Mouse (Mus musculus) urinary bladder, postnatal 10 days (tissue): ENCODE results near the gene Smarcc2.

Source experiments
- DNase-seq: peaks from one replicate; pipeline ENCODE4 v3.0.0; 2022; ENCODE audit warnings: low spot score

Smarcc2 gene

GRCm38 (mm10) chr10:128458719-128459408 lies at the start of gene Smarcc2:
Smarcc2 (plus strand) TSS chr10:128459248.
- peak; percentile 68 for DNase-seq

DNA sequence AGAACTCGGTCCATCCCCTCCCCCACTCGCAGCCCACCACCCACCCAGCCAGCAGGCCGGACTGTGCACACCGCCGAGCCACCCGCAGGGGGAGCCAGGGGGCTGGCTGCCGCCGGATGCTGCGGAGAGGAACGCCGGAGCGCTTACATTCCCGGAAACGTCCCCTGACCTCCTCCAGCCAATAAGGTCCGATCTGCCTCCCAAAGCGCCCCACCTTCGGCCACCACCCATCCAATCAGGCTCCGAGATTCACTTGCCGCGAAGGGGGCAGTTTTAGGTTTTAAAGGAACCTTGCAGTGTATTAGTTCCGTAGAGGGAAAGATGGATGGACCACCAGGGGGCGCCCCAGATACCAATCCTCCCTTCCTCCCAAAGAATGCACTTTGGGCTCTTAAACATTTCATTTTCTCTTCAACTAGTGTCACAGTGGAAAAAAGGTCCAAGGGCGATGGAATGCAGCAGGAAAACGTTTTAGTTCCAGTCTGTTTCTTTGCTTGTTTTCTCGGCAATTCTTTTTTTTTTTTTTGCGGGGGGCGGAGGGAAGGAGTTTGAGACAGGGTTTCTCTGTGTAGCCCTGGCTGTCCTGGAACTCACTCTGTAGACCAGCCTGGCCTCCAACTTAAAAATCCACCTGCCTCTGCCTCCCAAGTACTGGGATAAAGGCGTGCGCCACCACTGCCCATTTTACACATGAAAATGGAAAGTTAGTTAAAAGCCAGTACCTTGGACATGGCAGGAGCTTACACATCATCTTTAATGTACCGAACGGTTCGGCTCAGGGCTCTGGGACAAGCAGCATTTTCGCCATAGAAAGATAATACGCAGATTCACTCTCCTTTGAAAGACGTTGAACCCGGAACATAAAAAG lies 49.1 kb upstream of the Smarcc2 start:
- peak; percentile 90 for DNase-seq

DNA sequence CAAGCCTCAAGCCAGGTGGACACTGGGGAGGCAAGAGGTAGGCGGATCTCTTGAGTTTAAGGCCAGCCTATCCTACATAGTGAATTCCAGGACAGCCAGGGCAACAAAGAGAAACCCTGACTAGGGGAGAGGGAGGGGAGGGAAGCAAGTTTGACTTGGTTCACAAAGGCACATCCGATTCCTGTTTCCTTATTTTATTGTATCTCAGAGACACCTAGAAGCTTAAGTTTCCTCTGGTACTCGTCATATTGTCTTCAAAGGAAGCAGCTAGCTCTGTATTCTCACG lies 48.5 kb upstream of the Smarcc2 start:
- DNase-seq, result no peak

GRCm38 (mm10) chr10:128411211-128412054 lies 47.6 kb upstream of the Smarcc2 start, which contains the start of the genes Nabp2 and Rnf41:
Nabp2 (minus strand) TSS chr10:128411492.
Rnf41 (plus strand) TSS chr10:128411657.
- DNase-seq, result peak; percentile 87

GRCm38 (mm10) chr10:128412055-128412381 lies 47.0 kb upstream of the Smarcc2 start:
- DNase-seq, result no peak

DNA sequence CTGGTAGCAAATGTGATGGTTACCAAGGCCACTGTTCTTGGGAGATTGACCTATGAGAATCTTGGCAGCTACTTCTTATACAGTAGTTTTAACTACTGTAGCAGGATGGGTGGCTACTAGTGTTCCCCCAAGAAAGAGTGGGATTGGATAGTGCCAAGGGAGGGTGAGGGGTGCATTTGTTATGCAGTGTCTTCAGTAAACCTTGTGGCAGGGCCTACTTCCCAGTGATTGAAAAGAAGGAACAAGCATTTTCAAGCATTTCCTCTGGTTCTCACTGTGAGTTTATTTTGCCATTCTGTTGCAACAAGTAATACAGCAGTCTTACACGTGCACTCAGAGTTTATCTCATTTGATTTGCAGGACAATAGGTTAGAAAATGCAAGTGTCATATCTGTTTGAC lies 46.5 kb upstream of the Smarcc2 start:
- DNase-seq, result no peak

DNA sequence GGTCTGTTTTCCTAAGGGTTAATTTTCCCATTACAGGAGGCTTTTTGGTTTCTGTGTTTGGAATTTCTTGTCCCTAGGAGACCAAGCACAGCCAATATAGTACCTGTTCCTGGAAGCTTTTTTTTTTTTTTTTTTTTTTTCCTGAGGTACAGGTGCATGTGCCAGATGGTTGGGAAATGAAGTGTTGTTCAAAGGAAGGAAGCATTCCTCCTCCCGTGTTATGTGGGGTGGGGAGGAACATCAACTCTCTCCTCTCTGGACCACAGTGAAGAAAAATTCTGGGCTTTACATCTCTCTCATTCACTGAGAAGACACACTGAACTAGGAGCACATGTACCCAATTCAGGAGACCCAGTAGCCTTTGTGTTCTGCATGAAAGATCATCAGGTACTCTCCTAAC lies 46.0 kb upstream of the Smarcc2 start:
- DNase-seq, result no peak

GRCm38 (mm10) chr10:128414848-128415247 lies 44.2 kb upstream of the Smarcc2 start:
- no peak for DNase-seq

GRCm38 (mm10) chr10:128422426-128422825 lies 36.6 kb upstream of the Smarcc2 start:
- DNase-seq, result no peak

DNA sequence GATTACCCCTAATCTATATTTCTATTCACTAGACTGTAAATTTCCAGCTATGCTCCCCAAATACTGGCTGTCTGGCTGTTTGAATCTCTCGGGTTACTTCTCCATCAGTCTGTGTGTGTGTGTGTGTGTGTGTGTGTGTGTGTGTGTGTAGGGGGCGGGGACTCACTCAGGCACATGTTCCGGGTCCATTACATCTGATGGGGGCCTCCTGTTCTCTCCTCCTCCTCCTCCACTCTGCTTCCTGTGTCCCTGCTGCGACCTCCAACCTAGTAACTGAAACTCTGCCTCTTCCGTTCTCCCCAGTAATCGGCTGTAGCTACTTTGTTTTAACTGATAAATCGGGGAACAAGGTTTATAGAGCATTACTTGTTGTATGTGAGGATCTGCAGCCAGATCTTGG lies 34.4 kb upstream of the Smarcc2 start:
- no peak for DNase-seq

- no peak for DNase-seq
These were observed 33.8 kb upstream of the Smarcc2 start for GRCm38 (mm10) chr10:128425260-128425659.

DNA sequence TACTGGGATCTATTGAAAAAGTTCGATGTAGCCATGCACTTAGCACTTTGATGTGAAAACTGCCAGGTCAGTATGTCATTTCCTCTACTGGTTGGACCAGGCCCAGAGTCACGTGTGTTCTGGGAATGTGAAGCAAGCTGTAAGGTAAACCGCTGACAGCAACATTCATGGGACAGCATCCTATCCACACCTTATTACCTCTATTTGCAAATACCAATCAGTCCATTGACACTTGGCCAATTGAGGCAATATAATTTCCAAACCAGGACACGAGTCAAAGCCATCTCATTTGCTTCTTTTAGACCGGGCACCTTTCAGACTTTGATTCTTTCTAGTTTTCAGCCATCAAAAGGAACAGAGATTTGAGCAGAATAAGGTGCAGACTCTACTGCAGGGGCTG lies 30.0 kb upstream of the Smarcc2 start:
- no peak for DNase-seq

DNA sequence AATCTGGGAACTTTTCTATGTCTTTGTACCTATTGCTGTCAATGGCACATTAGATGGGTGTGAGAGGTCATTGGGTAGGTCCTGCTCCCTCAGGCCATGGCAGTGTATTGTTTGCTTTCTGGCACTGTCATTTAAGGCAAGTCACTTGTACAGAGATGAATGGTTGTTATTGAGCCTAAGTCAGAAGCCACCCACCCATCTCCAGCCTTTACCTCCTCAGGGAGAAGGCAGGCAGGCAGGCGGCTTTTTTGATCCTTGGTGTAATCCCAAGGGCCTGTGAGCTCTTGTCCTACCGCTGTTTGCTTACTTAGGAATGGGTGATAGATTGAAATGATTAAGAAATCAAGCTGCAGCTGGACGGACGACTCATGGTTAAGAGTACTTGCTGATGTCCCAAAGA lies 29.6 kb upstream of the Smarcc2 start:
- DNase-seq, result no peak

- DNase-seq, result no peak
These were observed 25.6 kb upstream of the Smarcc2 start for GRCm38 (mm10) chr10:128433417-128433816.

- no peak for DNase-seq
These were observed 24.4 kb upstream of the Smarcc2 start for GRCm38 (mm10) chr10:128434681-128435080.

DNA sequence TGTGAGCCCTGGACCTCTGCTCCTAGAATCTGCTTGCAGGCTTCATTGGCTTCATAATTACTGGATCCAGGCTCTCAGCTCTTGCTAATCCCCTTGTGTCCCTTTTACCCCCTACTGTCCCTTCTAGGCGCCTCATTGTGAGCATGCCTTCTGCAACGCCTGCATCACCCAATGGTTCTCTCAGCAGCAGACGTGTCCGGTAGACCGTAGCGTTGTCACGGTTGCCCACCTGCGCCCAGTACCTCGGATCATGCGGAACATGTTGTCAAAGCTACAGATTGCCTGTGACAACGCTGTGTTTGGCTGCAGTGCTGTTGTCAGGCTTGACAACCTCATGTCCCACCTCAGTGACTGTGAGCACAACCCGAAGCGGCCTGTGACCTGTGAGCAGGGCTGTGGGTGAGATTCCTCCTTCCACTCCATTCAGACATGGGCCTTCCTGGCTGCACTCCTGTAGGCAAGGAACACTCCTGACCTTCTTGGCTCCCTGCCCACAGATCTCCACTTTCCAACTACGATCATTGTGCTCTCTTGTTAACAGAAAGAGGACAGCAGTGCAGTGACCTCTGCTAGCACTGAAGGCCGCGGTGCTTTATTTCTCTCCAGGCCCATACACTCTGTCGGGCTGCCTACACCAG lies 23.7 kb upstream of the Smarcc2 start:
- no peak for DNase-seq

DNA sequence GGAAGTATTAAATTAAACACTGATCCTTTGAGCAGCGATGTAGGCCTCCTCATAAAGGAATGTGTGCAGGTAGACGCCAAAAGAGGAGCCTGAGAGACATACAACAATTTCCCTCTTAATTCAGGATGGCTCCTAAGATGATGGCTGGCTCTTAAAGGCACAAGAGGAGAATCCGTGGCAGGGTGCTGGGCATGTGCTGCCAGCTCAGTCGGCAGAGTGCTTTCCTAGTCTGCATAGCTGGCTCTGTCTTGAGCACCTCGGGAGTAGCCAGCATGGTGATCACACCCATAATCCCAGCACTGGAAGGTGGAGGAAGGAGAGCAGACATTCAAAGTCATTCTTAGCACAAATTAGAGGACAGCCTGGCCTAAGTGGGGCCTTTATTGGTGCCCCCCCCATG lies 23.2 kb upstream of the Smarcc2 start:
- DNase-seq, result no peak

GRCm38 (mm10) chr10:128436376-128436775 lies 22.7 kb upstream of the Smarcc2 start:
- no peak for DNase-seq

DNA sequence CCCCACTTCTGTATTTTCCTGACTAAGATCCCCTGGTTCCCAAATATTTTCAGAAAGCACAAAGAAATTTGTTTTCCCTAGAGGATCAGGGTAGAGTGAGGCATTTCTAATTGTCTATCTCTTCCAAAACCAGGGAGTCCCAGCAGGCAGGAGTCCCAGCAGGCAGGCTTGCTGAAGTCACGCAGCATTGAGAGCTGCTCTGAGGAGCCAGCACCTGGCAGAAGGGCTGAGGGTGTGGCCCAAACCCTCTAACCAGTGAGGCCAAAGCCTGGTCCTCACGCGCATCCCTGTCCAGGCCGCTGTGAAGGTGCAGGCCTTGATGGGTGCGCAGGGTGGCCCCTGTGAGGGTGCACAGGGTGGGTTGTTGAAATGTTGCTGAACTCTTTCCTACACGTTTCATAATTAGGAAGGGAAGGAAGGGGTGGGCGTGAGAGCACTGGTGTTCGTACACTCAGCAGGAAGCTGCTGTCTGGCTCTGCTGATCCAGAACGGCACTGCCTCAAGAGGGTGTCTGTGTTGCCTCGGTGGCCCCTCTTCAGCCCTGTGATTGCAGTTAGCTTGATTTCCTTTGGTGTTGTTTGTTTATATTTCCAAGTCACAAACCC lies 20.3 kb upstream of the Smarcc2 start:
- no peak for DNase-seq

DNA sequence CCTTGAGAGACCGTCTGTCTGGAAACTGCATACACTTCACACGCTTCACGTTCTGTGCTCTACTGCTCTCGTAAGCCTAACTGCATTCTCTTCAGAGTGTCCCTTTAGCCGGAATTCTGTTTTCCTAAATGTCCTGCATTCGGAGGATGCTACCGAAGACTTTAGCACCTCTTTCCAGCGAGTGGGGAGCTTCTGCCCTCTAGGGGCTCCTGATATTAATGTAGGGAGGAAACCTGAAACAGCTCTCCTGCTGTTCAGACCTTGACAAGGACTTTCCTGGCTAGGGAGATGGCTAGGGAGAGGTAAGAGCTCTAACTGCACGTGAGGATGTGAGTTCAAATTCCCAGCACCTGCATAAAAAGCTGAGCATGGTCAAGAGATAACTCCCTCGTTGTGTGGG lies 18.6 kb upstream of the Smarcc2 start:
- no peak for DNase-seq

- no peak for DNase-seq
These were observed 17.5 kb upstream of the Smarcc2 start for GRCm38 (mm10) chr10:128441324-128442119.
